Mouse (Mus musculus) ES-E14 (cell line): ENCODE data around the gene Slc6a9.

ENCODE experiments used
- CHD2 ChIP-seq: IDR thresholded peaks from 2 replicates; pipeline ENCODE4 v1.6.1; 2014; ENCODE audit warnings: mild to moderate bottlenecking, low read depth, low read length, inconsistent platforms
- HCFC1 ChIP-seq: IDR thresholded peaks from 2 replicates; pipeline ENCODE4 v1.6.1; 2012; ENCODE audit warnings: low read length, inconsistent platforms, borderline replicate concordance; ENCODE audit not compliant: insufficient read depth
- MAFK ChIP-seq: IDR thresholded peaks from 2 replicates; pipeline ENCODE4 v1.6.1; 2014; ENCODE audit warnings: mild to moderate bottlenecking, low read depth, low read length, inconsistent platforms; ENCODE audit not compliant: insufficient read depth
- ZNF384 ChIP-seq: IDR thresholded peaks from 2 replicates; pipeline ENCODE4 v1.6.1; 2012; ENCODE audit warnings: low read depth, low read length, inconsistent platforms

GRCm38 (mm10) chr4:117814333-117814732, 20.0 kb upstream of the Slc6a9 start:
- TF ChIP-seq MAFK: no peak
- no peak for TF ChIP-seq CHD2
- no peak for TF ChIP-seq ZNF384
- no peak for TF ChIP-seq HCFC1
